Mouse (Mus musculus): ENCODE measurements around the gene Olfr194. TPM values are rescaled to one million over a fixed set of nuclear protein-coding genes. Genes with fewer than 3 reads are reported as not detected.
"Not testable (repeated sequence)": the region's sequence is repeated elsewhere in the genome, so short reads cannot be mapped to it uniquely, and the experiment has no call there.

The Olfr194 gene
- polyA plus RNA-seq, 1 experiment from 2014 or later = not detected

GRCm38 (mm10) chr16:59089722-59090121 is 31.1 kb downstream of the Olfr194 start, which contains the start of gene Olfr191:
TSS of gene Olfr191 (minus strand) at chr16:59089822.
- H3K4me1 ChIP-seq (ENCODE audit: control insufficient read depth, insufficient read depth, low read length); H3K9ac ChIP-seq (ENCODE audit: low read length); H3K27me3 ChIP-seq (ENCODE audit: control insufficient read depth, insufficient read depth, low read length); ATAC-seq (ENCODE audit: insufficient number of reproducible peaks, low FRiP score, low TSS enrichment, low read depth); H3K4me3 ChIP-seq (ENCODE audit: low read depth, low read length); H3K27ac ChIP-seq (replicated peaks; ENCODE audit: low read depth, low read length); H3K36me3 ChIP-seq (ENCODE audit: control insufficient read depth, insufficient read depth, low read length); DNase-seq (ENCODE audit: low spot score); H3K9me3 ChIP-seq (ENCODE audit: control insufficient read depth, low read length); H3K4me2 ChIP-seq (ENCODE audit: low read depth, severe bottlenecking): not testable (repeated sequence)
- WGBS = 71% methylated on average over 1 of the region's 1 CpGs

DNA sequence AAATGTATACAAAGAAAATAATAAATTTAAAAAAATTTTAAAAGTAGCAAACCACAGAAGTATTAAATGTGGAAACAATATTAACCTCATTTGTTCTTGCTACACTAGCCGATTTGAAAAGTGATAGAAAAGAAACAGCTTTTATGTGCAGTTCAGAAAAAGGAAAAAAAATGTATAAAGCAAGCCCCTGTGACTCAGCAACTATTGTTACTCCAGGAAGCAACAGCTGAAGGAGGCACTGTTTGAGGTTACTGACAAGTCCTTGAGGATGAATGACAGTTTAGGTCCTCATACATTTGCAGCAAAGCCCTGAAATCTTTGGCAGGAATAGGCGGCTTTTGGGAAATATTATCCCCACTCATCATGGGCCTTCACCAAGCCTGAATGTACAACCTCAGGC is 39.8 kb downstream of the Olfr194 start:
- not testable (repeated sequence) for H3K9me3 ChIP-seq (ENCODE audit: control insufficient read depth, low read length); ATAC-seq (ENCODE audit: insufficient number of reproducible peaks, low FRiP score, low TSS enrichment, low read depth); H3K27ac ChIP-seq (replicated peaks; ENCODE audit: low read depth, low read length); H3K4me2 ChIP-seq (ENCODE audit: low read depth, severe bottlenecking); H3K4me3 ChIP-seq (ENCODE audit: low read depth, low read length); H3K9ac ChIP-seq (ENCODE audit: low read length); H3K36me3 ChIP-seq (ENCODE audit: control insufficient read depth, insufficient read depth, low read length); H3K4me1 ChIP-seq (ENCODE audit: control insufficient read depth, insufficient read depth, low read length); DNase-seq (ENCODE audit: low spot score); H3K27me3 ChIP-seq (ENCODE audit: control insufficient read depth, insufficient read depth, low read length)
- 88% methylated on average over 2 of the region's 2 CpGs for WGBS

DNA sequence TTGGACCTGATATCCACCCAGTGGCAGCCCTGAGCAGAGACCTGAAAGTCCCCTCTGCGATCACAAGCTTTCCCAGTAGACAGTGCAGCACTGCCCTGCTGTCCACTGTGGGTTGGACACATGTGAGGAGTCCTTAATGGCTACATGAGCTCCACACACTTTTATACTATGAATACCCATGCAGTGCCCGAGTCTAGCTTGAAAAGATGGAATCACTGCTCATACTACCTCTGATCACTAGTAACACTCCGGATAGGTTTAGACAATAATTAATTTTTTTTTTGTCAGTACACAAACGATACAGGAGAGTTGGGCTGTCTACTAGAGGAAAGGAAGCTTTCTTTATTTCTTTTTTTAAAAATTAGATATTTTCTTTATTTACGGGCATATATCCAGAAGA is 43.0 kb downstream of the Olfr194 start, which contains the start of gene Olfr190:
Olfr190 (minus strand) TSS at position 101 of the 400 bp plus-strand sequence.
- Histone ChIP-seq H3K9ac (ENCODE audit: low read length) (no peak within 1 kb of the TSS), H3K4me2 (ENCODE audit: low read depth, severe bottlenecking) (no peak within 1 kb of the TSS), H3K4me1 (ENCODE audit: control insufficient read depth, insufficient read depth, low read length) (no peaks in the 10 kb centered on the region), H3K27ac (replicated peaks; ENCODE audit: low read depth, low read length) (no peak within 1 kb of the TSS), H3K36me3 (ENCODE audit: control insufficient read depth, insufficient read depth, low read length) (no peaks in the 10 kb centered on the region), H3K27me3 (ENCODE audit: control insufficient read depth, insufficient read depth, low read length) (no peaks in the 10 kb centered on the region), H3K4me3 (ENCODE audit: low read depth, low read length) (no peak within 1 kb of the TSS), H3K9me3 (ENCODE audit: control insufficient read depth, low read length) (no peaks in the 10 kb centered on the region)
- 86% methylated on average over 5 of the region's 5 CpGs for WGBS
- DNase-seq (ENCODE audit: low spot score) = no peak
- ATAC-seq (ENCODE audit: insufficient number of reproducible peaks, low FRiP score, low TSS enrichment, low read depth) = no peak

- Histone ChIP-seq H3K36me3 (ENCODE audit: control insufficient read depth, insufficient read depth, low read length) (no peaks in the 10 kb centered on the region), H3K27ac (replicated peaks; ENCODE audit: low read depth, low read length) (no peak overlapping the region), H3K4me1 (ENCODE audit: control insufficient read depth, insufficient read depth, low read length) (no peaks in the 10 kb centered on the region), H3K27me3 (ENCODE audit: control insufficient read depth, insufficient read depth, low read length) (no peaks in the 10 kb centered on the region), H3K9me3 (ENCODE audit: control insufficient read depth, low read length) (no peaks in the 10 kb centered on the region), H3K4me2 (ENCODE audit: low read depth, severe bottlenecking) (no peak overlapping the region), H3K9ac (ENCODE audit: low read length) (no peak overlapping the region), H3K4me3 (ENCODE audit: low read depth, low read length) (no peak overlapping the region)
- 98% methylated on average over 1 of the region's 1 CpGs for WGBS
- no peak for ATAC-seq (ENCODE audit: insufficient number of reproducible peaks, low FRiP score, low TSS enrichment, low read depth)
- no peak for DNase-seq (ENCODE audit: low spot score)
These were observed 47.3 kb downstream of the Olfr194 start for GRCm38 (mm10) chr16:59073520-59073919.

- Histone ChIP-seq H3K9me3 (ENCODE audit: control insufficient read depth, low read length) (no peaks in the 10 kb centered on the region), H3K4me1 (ENCODE audit: control insufficient read depth, insufficient read depth, low read length) (no peaks in the 10 kb centered on the region), H3K27ac (replicated peaks; ENCODE audit: low read depth, low read length) (no peak overlapping the region), H3K4me2 (ENCODE audit: low read depth, severe bottlenecking) (no peak overlapping the region), H3K36me3 (ENCODE audit: control insufficient read depth, insufficient read depth, low read length) (no peaks in the 10 kb centered on the region), H3K4me3 (ENCODE audit: low read depth, low read length) (no peak overlapping the region), H3K9ac (ENCODE audit: low read length) (no peak overlapping the region), H3K27me3 (ENCODE audit: control insufficient read depth, insufficient read depth, low read length) (no peaks in the 10 kb centered on the region)
- DNase-seq (ENCODE audit: low spot score) (no peak), ATAC-seq (ENCODE audit: insufficient number of reproducible peaks, low FRiP score, low TSS enrichment, low read depth) (no peak)
These were observed 49.1 kb downstream of the Olfr194 start for GRCm38 (mm10) chr16:59071755-59072154.

Other genes starting within 250 kb of the Olfr194 start
- gene Olfr177, start 246.3 kb downstream of the Olfr194 start, polyA plus RNA-seq (2014; fragmentation: Nextera tagmentation; extraction: Ambion mirVana) = not detected in 2 replicates
- not detected in 2 replicates for gene Olfr178, start 229.0 kb downstream of the Olfr194 start, polyA plus RNA-seq (2014; fragmentation: Nextera tagmentation; extraction: Ambion mirVana)
- gene Olfr181, start 192.3 kb downstream of the Olfr194 start, polyA plus RNA-seq (2014; fragmentation: Nextera tagmentation; extraction: Ambion mirVana) = not detected in 2 replicates
- not detected in 2 replicates for gene Olfr180, start 191.7 kb downstream of the Olfr194 start, polyA plus RNA-seq (2014; fragmentation: Nextera tagmentation; extraction: Ambion mirVana)
- gene Olfr183, start 125.7 kb downstream of the Olfr194 start, polyA plus RNA-seq (2014; fragmentation: Nextera tagmentation; extraction: Ambion mirVana) = not detected in 2 replicates
- gene Olfr186, start 90.8 kb downstream of the Olfr194 start, polyA plus RNA-seq (2014; fragmentation: Nextera tagmentation; extraction: Ambion mirVana) = not detected in 2 replicates
- gene Olfr187, start 81.3 kb downstream of the Olfr194 start, polyA plus RNA-seq (2014; fragmentation: Nextera tagmentation; extraction: Ambion mirVana) = not detected in 2 replicates
- not detected in 2 replicates for gene Olfr190, start 43.1 kb downstream of the Olfr194 start, polyA plus RNA-seq (2014; fragmentation: Nextera tagmentation; extraction: Ambion mirVana)
- gene Olfr191, start 31.2 kb downstream of the Olfr194 start, polyA plus RNA-seq (2014; fragmentation: Nextera tagmentation; extraction: Ambion mirVana) = not detected in 2 replicates
- gene Olfr193, start 9.2 kb downstream of the Olfr194 start, polyA plus RNA-seq (2014; fragmentation: Nextera tagmentation; extraction: Ambion mirVana) = not detected in 2 replicates
- not detected in 2 replicates for gene Olfr195, start 26.0 kb upstream of the Olfr194 start, polyA plus RNA-seq (2014; fragmentation: Nextera tagmentation; extraction: Ambion mirVana)
- gene Olfr196, start 49.4 kb upstream of the Olfr194 start, polyA plus RNA-seq (2014; fragmentation: Nextera tagmentation; extraction: Ambion mirVana) = not detected in 2 replicates
- gene Olfr198, start 82.5 kb upstream of the Olfr194 start, polyA plus RNA-seq (2014; fragmentation: Nextera tagmentation; extraction: Ambion mirVana) = not detected in 2 replicates
- not detected in 2 replicates for gene Olfr199, start 98.7 kb upstream of the Olfr194 start, polyA plus RNA-seq (2014; fragmentation: Nextera tagmentation; extraction: Ambion mirVana)
- not detected in 2 replicates for gene Olfr201, start 151.6 kb upstream of the Olfr194 start, polyA plus RNA-seq (2014; fragmentation: Nextera tagmentation; extraction: Ambion mirVana)
- not detected in 2 replicates for gene Olfr202, start 165.7 kb upstream of the Olfr194 start, polyA plus RNA-seq (2014; fragmentation: Nextera tagmentation; extraction: Ambion mirVana)
- gene Olfr203, start 177.8 kb upstream of the Olfr194 start, polyA plus RNA-seq (2014; fragmentation: Nextera tagmentation; extraction: Ambion mirVana) = not detected in 2 replicates
- not detected in 2 replicates for gene Olfr204, start 197.2 kb upstream of the Olfr194 start, polyA plus RNA-seq (2014; fragmentation: Nextera tagmentation; extraction: Ambion mirVana)
- not detected in 2 replicates for gene Olfr205, start 210.1 kb upstream of the Olfr194 start, polyA plus RNA-seq (2014; fragmentation: Nextera tagmentation; extraction: Ambion mirVana)
- not detected in 2 replicates for gene Olfr206, start 228.2 kb upstream of the Olfr194 start, polyA plus RNA-seq (2014; fragmentation: Nextera tagmentation; extraction: Ambion mirVana)
- gene Olfr209, start 242.9 kb upstream of the Olfr194 start, polyA plus RNA-seq (2014; fragmentation: Nextera tagmentation; extraction: Ambion mirVana) = not detected in 2 replicates

Measured in limb, embryonic 11.5 days (tissue).